In the genomic region with DNA sequence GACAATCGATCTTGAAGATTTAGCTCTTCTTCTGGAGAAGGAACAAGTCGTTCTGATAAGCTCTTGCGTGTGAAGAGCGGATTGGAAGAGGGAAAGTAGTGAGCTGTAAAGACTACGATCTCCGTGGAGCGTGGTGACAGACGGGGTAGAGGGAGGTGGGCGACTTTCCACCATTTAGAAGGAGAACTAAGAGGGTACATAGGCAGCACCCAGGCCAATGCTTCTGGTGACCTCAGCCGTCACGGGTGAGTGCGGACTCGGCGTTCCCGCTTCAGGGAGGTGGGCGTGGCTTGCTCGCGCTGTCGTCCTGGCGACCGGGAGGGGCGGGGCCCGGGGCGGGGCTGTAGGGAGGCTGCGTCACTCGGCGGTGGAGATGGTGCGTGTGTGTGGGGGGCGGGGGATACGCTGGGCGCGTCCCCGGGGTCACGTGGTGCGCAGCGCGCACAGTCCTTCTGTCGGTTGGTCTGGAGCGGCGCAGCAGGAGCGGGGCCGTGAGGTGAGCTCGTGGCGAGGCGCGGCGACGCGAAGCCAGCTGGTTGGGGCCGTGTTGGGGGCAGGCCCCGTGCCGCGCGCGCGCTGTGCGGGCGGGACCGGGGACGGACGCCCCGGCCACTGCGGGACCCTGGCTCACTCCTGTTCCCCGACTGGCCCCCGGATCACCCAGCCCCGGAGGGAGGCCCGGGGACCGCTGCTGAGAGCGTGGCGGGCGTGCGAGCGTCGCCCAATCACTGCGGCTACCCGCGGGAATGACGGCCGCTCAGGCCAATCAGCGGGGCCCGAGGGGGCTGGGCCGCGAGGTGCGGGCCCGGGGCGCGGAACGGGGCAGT, we compare ENCODE assay signal across 8 mouse cellular contexts. TPM values are rescaled to one million over a fixed set of nuclear protein-coding genes. Genes with fewer than 3 reads are reported as not detected.
DNase-seq lines count a peak whose midpoint lies in the region; ATAC-seq lines count a peak whose summit lies in the region.

Gene Phf20 (plus strand): TSS at position 165 of the 827 bp plus-strand sequence.

- peaks cover 31% of the 10 kb centered on the region for H3K36me3 ChIP-seq in hindbrain, embryonic 10.5 days

- peak within 1 kb of the TSS; percentile 81 for H3K4me3 ChIP-seq in hindbrain, embryonic 10.5 days

- H3K27me3 ChIP-seq in hindbrain, embryonic 10.5 days (ENCODE audit: insufficient read depth, poor library complexity, severe bottlenecking), result no peaks in the 10 kb centered on the region

- no peaks in the 10 kb centered on the region for H3K9me3 ChIP-seq in hindbrain, embryonic 10.5 days

- peaks cover 48% of the 10 kb centered on the region for H3K4me1 ChIP-seq in hindbrain, embryonic 10.5 days (replicated peaks)

- DNase-seq in MEL-GATA-1-ER (ENCODE audit: extremely low read depth, low read depth), result peak; percentile 72
- DNase-seq in cerebellum, adult 8-10 months, result peak; percentile 98
- peak; percentile 99 for DNase-seq in hindbrain, embryonic 10.5 days (ENCODE audit: low spot score)
- DNase-seq in layer of hippocampus, postnatal 10 days (ENCODE audit: low spot score in 2 of 2), result peak; percentile 96 to 98
- peak; percentile 98 for DNase-seq in lung, postnatal 10 days
- peak; percentile 99 for DNase-seq in ovary, postnatal 36 days (ENCODE audit: low spot score)
- DNase-seq in thymus, postnatal 25 days, result peak; percentile 98

- peak within 1 kb of the TSS; percentile 97 for H3K27ac ChIP-seq in hindbrain, embryonic 10.5 days

- ATAC-seq in frontal cortex, adult (ENCODE audit: low TSS enrichment), result peak; percentile 96

- WGBS in hindbrain, embryonic 10.5 days, result under 1% methylated on average over 87 of the region's 88 CpGs

RNA-seq across cellular contexts. Expression of gene Phf20, which starts in this region (rescaled TPM):
- polyA plus RNA-seq in hindbrain, embryonic 10.5 days (2016; fragmentation: Nextera tagmentation; extraction: Ambion mirVana), result 68.3 and 73.4 TPM in 2 replicates
- 10 to 100 TPM; 75.4 to 86.9 TPM for total RNA-seq in layer of hippocampus, postnatal 10 days (2021)

Comparison
In these comparisons a context has a peak if more than half of its experiments do, and no peak if none do; other contexts are left out.
1. Peak in every context shown above with its lines: DNase-seq, ATAC-seq, H3K4me3 ChIP-seq and H3K27ac ChIP-seq.